In genomic region chr9:41891206-41891605, GRCm38 (mm10) we compare ENCODE assay signal across 9 mouse cellular contexts.
A peak's percentile ranks its signal among the peaks of the same experiment; 100 is the strongest.
DNase-seq lines count a peak whose midpoint lies in the region; ATAC-seq lines count a peak whose summit lies in the region.
"Had no signal": no experiment of that assay in that cellular context is flagged by ENCODE, and none has a peak within 500 bp of the region (broad histone marks: within the 10 kb centered on the region; RNA-seq: fewer than 3 reads in every experiment).

No protein-coding gene starts in this region.

- no peaks in the 10 kb centered on the region for H3K9me3 ChIP-seq in heart, embryonic 11.5 days (replicated peaks; ENCODE audit: control insufficient read depth, low read length)
- H3K9me3 ChIP-seq in limb, embryonic 10.5 days (replicated peaks): no peaks in the 10 kb centered on the region
- no peaks in the 10 kb centered on the region for H3K9me3 ChIP-seq in stomach, embryonic 16.5 days (replicated peaks; ENCODE audit: control insufficient read depth, low read length)

- WGBS in heart, embryonic 11.5 days (ENCODE audit: insufficient replicate concordance): 36% methylated on average over 7 of the region's 7 CpGs
- 56% methylated on average over 7 of the region's 7 CpGs for WGBS in limb, embryonic 10.5 days
- WGBS in stomach, embryonic 16.5 days: 30% methylated on average over 7 of the region's 7 CpGs

- no peaks in the 10 kb centered on the region for H3K27me3 ChIP-seq in heart, embryonic 11.5 days (ENCODE audit: control insufficient read depth, insufficient read depth, low read length)
- H3K27me3 ChIP-seq in limb, embryonic 10.5 days (ENCODE audit: low read depth, poor library complexity, severe bottlenecking): no peaks in the 10 kb centered on the region
- H3K27me3 ChIP-seq in stomach, embryonic 16.5 days (ENCODE audit: control insufficient read depth, insufficient read depth, low read length): no peaks in the 10 kb centered on the region

- H3K9ac ChIP-seq in heart, embryonic 11.5 days (ENCODE audit: low read depth, low read length): peak overlapping the region; percentile 78; the same call in 1 of the 2 replicates
- H3K9ac ChIP-seq in stomach, embryonic 16.5 days (ENCODE audit: low read length): peak overlapping the region; percentile 73

- H3K4me3 ChIP-seq in heart, embryonic 11.5 days (ENCODE audit: low read depth, low read length): no peak overlapping the region
- H3K4me3 ChIP-seq in limb, embryonic 10.5 days: peak overlapping the region; percentile 43; the same call in 1 of the 2 replicates
- peak overlapping the region; percentile 43; the same call in 1 of the 2 replicates for H3K4me3 ChIP-seq in stomach, embryonic 16.5 days (replicated peaks; ENCODE audit: low read length)

- H3K36me3 ChIP-seq in heart, embryonic 11.5 days (ENCODE audit: control insufficient read depth, insufficient read depth, low read length): no peaks in the 10 kb centered on the region
- no peaks in the 10 kb centered on the region for H3K36me3 ChIP-seq in limb, embryonic 10.5 days
- H3K36me3 ChIP-seq in stomach, embryonic 16.5 days (ENCODE audit: control insufficient read depth, insufficient read depth, low read length): no peaks in the 10 kb centered on the region

- H3K4me2 ChIP-seq in heart, embryonic 11.5 days: peak overlapping the region; percentile 75
- peak overlapping the region; percentile 77 for H3K4me2 ChIP-seq in stomach, embryonic 16.5 days (ENCODE audit: low read depth, low read length)

- peak overlapping the region; percentile 92 for H3K27ac ChIP-seq in heart, embryonic 11.5 days (ENCODE audit: low read depth, low read length)
- peak overlapping the region; percentile 94 for H3K27ac ChIP-seq in limb, embryonic 10.5 days
- H3K27ac ChIP-seq in stomach, embryonic 16.5 days (ENCODE audit: low read length): peak overlapping the region; percentile 96
- H3K27ac ChIP-seq: macrophage had no signal

- DNase-seq in heart, postnatal 14 days: no peak
- DNase-seq in right cerebral cortex, postnatal 10 days (ENCODE audit: low spot score in 2 of 2): peak; percentile 42 to 50
- DNase-seq in right cerebral cortex, postnatal 14 days: no peak
- no peak for DNase-seq in limb, embryonic 10.5 days (ENCODE audit: low spot score)
- DNase-seq in thymus, postnatal 4 days: no peak
- no peak for DNase-seq in left cerebral cortex, postnatal 4 days

- no peak for ATAC-seq in heart, embryonic 11.5 days (replicated peaks; ENCODE audit: insufficient number of reproducible peaks, low FRiP score, low TSS enrichment)
- ATAC-seq in stomach, embryonic 16.5 days (ENCODE audit: insufficient read depth, low FRiP score): no peak

- intact Hi-C loops in heart, postnatal 14 days (cut with DNase I): loop anchor here (5.0 kb wide), 1 partner anchor 56 kb away; no protein-coding TSS in a partner anchor
- intact Hi-C loops in left cerebral cortex, postnatal 4 days (cut with DNase I): loop anchor here (5.0 kb wide), 1 partner anchor 304 kb away; no protein-coding TSS in a partner anchor

- peaks cover 4% of the 10 kb centered on the region; the same call in 1 of the 2 replicates for H3K4me1 ChIP-seq in heart, embryonic 11.5 days (ENCODE audit: control insufficient read depth, insufficient read depth, low read length)
- peaks cover 45% of the 10 kb centered on the region for H3K4me1 ChIP-seq in limb, embryonic 10.5 days
- peaks cover 25% of the 10 kb centered on the region for H3K4me1 ChIP-seq in stomach, embryonic 16.5 days (ENCODE audit: control insufficient read depth, insufficient read depth, low read length)

Comparison
In these comparisons a context has a peak if more than half of its experiments do, and no peak if none do; other contexts are left out.
1. DNase-seq: peak in right cerebral cortex, postnatal 10 days (2 of 2); none in heart, postnatal 14 days (0 of 2), right cerebral cortex, postnatal 14 days (single experiment), limb, embryonic 10.5 days (single experiment), thymus, postnatal 4 days (single experiment) and left cerebral cortex, postnatal 4 days (single experiment).
2. Peak in every context shown above with its lines, with median percentiles within 50 percentile points of each other: H3K27ac ChIP-seq.